ENCODE assay signal across 16 mouse cellular contexts in genomic region chr11:72521598-72522541, GRCm38 (mm10). TPM values are rescaled to one million over a fixed set of nuclear protein-coding genes. Genes with fewer than 3 reads are reported as not detected.
DNase-seq lines count a peak whose midpoint lies in the region; ATAC-seq and TF ChIP-seq lines count a peak whose summit lies in the region.
"Had no signal": no experiment of that assay in that cellular context is flagged by ENCODE, and none has a peak within 500 bp of the region (broad histone marks: within the 10 kb centered on the region; RNA-seq: fewer than 3 reads in every experiment).

No protein-coding gene starts in this region.

- no peak overlapping the region for H3K4me3 ChIP-seq in heart, embryonic 10.5 days
- H3K4me3 ChIP-seq in lung, postnatal 0 days (ENCODE audit: low read depth, low read length) = no peak overlapping the region
- H3K4me3 ChIP-seq in left cerebral cortex, adult 2 months = no peak overlapping the region
- H3K4me3 ChIP-seq: forebrain, embryonic 15.5 days; hindbrain, embryonic 10.5 days; kidney, embryonic 15.5 days had no signal

- no peak for TF ChIP-seq CTCF in lung, postnatal 0 days (IDR thresholded peaks at IDR 0.05)
- no peak for TF ChIP-seq CTCF in brain, embryonic 14.5 days (IDR thresholded peaks at IDR 0.05; ENCODE audit: borderline replicate concordance, extremely low read depth, insufficient read depth, insufficient read length)
- no peak for TF ChIP-seq CTCF in left cerebral cortex, adult 2 months (IDR thresholded peaks at IDR 0.05)

- no peaks in the 10 kb centered on the region; the same call in 1 of the 2 replicates for H3K4me1 ChIP-seq in heart, embryonic 10.5 days
- H3K4me1 ChIP-seq in lung, postnatal 0 days (ENCODE audit: insufficient read depth, low read depth, low read length) = no peaks in the 10 kb centered on the region
- H3K4me1 ChIP-seq: kidney, embryonic 15.5 days had no signal

- intact Hi-C loops in heart, postnatal 25 days (cut with DNase I) = no loop called here
- intact Hi-C loops in left cerebral cortex, adult 2 months (cut with DNase I) = loop anchor here (2.0 kb wide), 2 partner anchors 31 to 45 kb away; no protein-coding TSS in a partner anchor

- peak; percentile 60 to 75 for DNase-seq in heart, adult 18-20 months
- DNase-seq in heart, embryonic 10.5 days (ENCODE audit: low spot score) = no peak
- peak; percentile 47 for DNase-seq in lung, postnatal 0 days (ENCODE audit: low spot score)
- DNase-seq in lung, postnatal 14 days = no peak
- peak; percentile 15 for DNase-seq in brain, embryonic 14.5 days (ENCODE audit: low read depth)
- peak; percentile 64 for DNase-seq in heart, postnatal 25 days (ENCODE audit: low spot score)
- no peak for DNase-seq in left cerebral cortex, adult 2 months (ENCODE audit: extremely low spot score in 1 of 2, low spot score in 2 of 2)
- no peak for DNase-seq in frontal cortex, postnatal 36 days (ENCODE audit: low spot score in 2 of 2)
- DNase-seq: thymus, postnatal 14 days had no signal

- no peaks in the 10 kb centered on the region for H3K9me3 ChIP-seq in heart, embryonic 10.5 days
- no peaks in the 10 kb centered on the region for H3K9me3 ChIP-seq in lung, postnatal 0 days (ENCODE audit: low read length)
- H3K9me3 ChIP-seq: forebrain, embryonic 15.5 days; hindbrain, embryonic 10.5 days; kidney, embryonic 15.5 days had no signal

- WGBS in heart, embryonic 10.5 days = 71% methylated on average over 5 of the region's 5 CpGs
- 59% methylated on average over 5 of the region's 5 CpGs for WGBS in lung, postnatal 0 days

- peak; percentile 30; the same call in 1 of the 2 replicates for ATAC-seq in lung, postnatal 0 days
- ATAC-seq: activated CD4-positive, CD25-positive, alpha-beta regulatory T cell, adult 4 months; inflammation-experienced regulatory T-cells, adult 6 months had no signal

- peaks cover 15% of the 10 kb centered on the region for H3K27me3 ChIP-seq in heart, embryonic 10.5 days (ENCODE audit: insufficient read depth, poor library complexity, severe bottlenecking)
- H3K27me3 ChIP-seq in lung, postnatal 0 days (replicated peaks; ENCODE audit: insufficient read depth, low read length) = no peaks in the 10 kb centered on the region
- H3K27me3 ChIP-seq: forebrain, embryonic 15.5 days; kidney, embryonic 15.5 days had no signal

- TF ChIP-seq EP300 in lung, postnatal 0 days (IDR thresholded peaks at IDR 0.05) = no peak

- no peaks in the 10 kb centered on the region for H3K36me3 ChIP-seq in heart, embryonic 10.5 days
- H3K36me3 ChIP-seq in lung, postnatal 0 days (ENCODE audit: insufficient read depth, low read length) = no peaks in the 10 kb centered on the region
- H3K36me3 ChIP-seq: forebrain, embryonic 15.5 days; hindbrain, embryonic 10.5 days; kidney, embryonic 15.5 days had no signal

- no peak overlapping the region for H3K9ac ChIP-seq in lung, postnatal 0 days (replicated peaks; ENCODE audit: low read depth)
- H3K9ac ChIP-seq: forebrain, embryonic 15.5 days; kidney, embryonic 15.5 days had no signal

- H3K27ac ChIP-seq in heart, embryonic 10.5 days = no peak overlapping the region
- no peak overlapping the region for H3K27ac ChIP-seq in lung, postnatal 0 days (ENCODE audit: low read length)
- no peak overlapping the region for H3K27ac ChIP-seq in left cerebral cortex, adult 2 months
- H3K27ac ChIP-seq: forebrain, embryonic 15.5 days; hindbrain, embryonic 10.5 days; kidney, embryonic 15.5 days; macrophage had no signal

- TF ChIP-seq POLR2A in brain, embryonic 14.5 days (IDR thresholded peaks at IDR 0.05; ENCODE audit: borderline replicate concordance, extremely low read depth, insufficient read depth, insufficient read length, poor library complexity, severe bottlenecking) = no peak

- no peak overlapping the region for H3K4me2 ChIP-seq in lung, postnatal 0 days (replicated peaks; ENCODE audit: low read depth, low read length)
- H3K4me2 ChIP-seq: forebrain, embryonic 15.5 days; kidney, embryonic 15.5 days had no signal

RNA-seq across cellular contexts. Expression of gene Spns3, which starts 28.4 kb away (rescaled TPM):
- total RNA-seq in heart, adult 18-20 months (2021) = not detected
- 0.11 and 0.28 TPM in 2 replicates for polyA plus RNA-seq in heart, embryonic 10.5 days (2016; fragmentation: Nextera tagmentation; extraction: Ambion mirVana)
- 0.06 and 0.12 TPM in 2 replicates for polyA plus RNA-seq in lung, postnatal 0 days (2015; fragmentation: Nextera tagmentation; extraction: Ambion mirVana)
- polyA plus RNA-seq in brain, embryonic 14.5 days (2012; rRNA removed) = 0.08 and 0.19 TPM in 2 replicates
- not detected for total RNA-seq in heart, postnatal 25 days (2021)
- under 1 TPM; 0.38 to 0.47 TPM for total RNA-seq in left cerebral cortex, adult 2 months (2021)
- polyA plus RNA-seq: macrophage; midbrain, embryonic 14.5 days had no signal

RNA-seq across cellular contexts. Expression of gene Spns2, which starts 32.2 kb away (rescaled TPM):
- total RNA-seq in heart, adult 18-20 months (2021) = 1 to 10 TPM; 6.3 to 9.0 TPM
- polyA plus RNA-seq in heart, embryonic 10.5 days (2016; fragmentation: Nextera tagmentation; extraction: Ambion mirVana) = 5.7 and 7.1 TPM in 2 replicates
- polyA plus RNA-seq in lung, postnatal 0 days (2015; fragmentation: Nextera tagmentation; extraction: Ambion mirVana) = 11.1 and 12.2 TPM in 2 replicates
- 46.0 and 49.0 TPM in 2 replicates for polyA plus RNA-seq in brain, embryonic 14.5 days (2012; rRNA removed)
- total RNA-seq in heart, postnatal 25 days (2021) = 10 to 100 TPM in 1 of 2 experiments, 1 to 10 TPM in 1; 9.2 to 12.9 TPM
- 10 to 100 TPM; 68.2 to 70.6 TPM for total RNA-seq in left cerebral cortex, adult 2 months (2021)
- polyA plus RNA-seq: activated CD4-positive, CD25-positive, alpha-beta regulatory T cell, adult 4 months; inflammation-experienced regulatory T-cells, adult 6 months; macrophage had no signal

Comparison
In these comparisons a context has a peak if more than half of its experiments do, and no peak if none do; other contexts are left out.
1. DNase-seq: peak in heart, adult 18-20 months (2 of 2), lung, postnatal 0 days (single experiment), brain, embryonic 14.5 days (single experiment) and heart, postnatal 25 days (single experiment); none in heart, embryonic 10.5 days (single experiment), lung, postnatal 14 days (single experiment), left cerebral cortex, adult 2 months (0 of 2) and frontal cortex, postnatal 36 days (0 of 2).
2. RNA of gene Spns2, which starts 32.2 kb away (total RNA-seq): 68.2 to 70.6 TPM in left cerebral cortex, adult 2 months; 9.2 to 12.9 TPM in heart, postnatal 25 days and 6.3 to 9.0 TPM in heart, adult 18-20 months; every median in the first group is over 4 times any median in the second.